ENCODE assay signal across 31 mouse cellular contexts in the genomic region with DNA sequence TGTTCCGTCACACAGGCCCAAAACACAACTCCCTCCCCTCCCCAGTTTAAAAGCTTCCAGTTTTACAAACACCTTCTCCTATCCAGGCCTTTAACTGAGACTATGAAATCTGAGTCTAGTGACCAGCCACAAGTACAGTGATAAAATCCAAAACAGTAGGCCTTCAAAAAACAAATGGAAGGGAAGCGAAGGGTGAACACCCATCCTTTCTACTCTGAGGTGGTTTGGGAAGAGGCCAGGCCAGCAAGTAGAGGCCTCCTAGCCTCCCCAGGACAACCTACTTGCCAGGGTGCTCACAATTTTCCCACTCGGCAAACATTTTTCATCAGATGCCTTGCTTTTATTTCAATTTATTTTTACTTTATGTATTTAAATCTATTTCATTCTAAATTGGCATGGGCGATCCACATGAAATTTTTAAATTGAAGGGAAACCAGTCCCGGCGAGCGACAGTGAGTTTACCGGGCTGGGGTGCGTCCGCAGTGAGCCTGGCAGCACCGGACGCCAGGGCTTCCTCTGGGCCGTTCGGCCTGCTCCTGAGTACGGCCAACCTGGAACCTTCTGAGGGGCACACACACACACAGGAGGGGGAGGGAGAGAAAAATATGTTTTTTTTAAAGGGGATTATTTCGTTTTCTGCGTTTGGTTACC. TPM values are rescaled to one million over a fixed set of nuclear protein-coding genes. Genes with fewer than 3 reads are reported as not detected.
DNase-seq lines count a peak whose midpoint lies in the region; ATAC-seq and TF ChIP-seq lines count a peak whose summit lies in the region.
"Had no signal": no experiment of that assay in that cellular context is flagged by ENCODE, and none has a peak within 500 bp of the region (broad histone marks: within the 10 kb centered on the region; RNA-seq: fewer than 3 reads in every experiment).

No protein-coding gene starts in this region.

- 8% methylated on average over 17 of the region's 17 CpGs for WGBS in hindbrain, embryonic 16.5 days
- WGBS in hindbrain, embryonic 11.5 days: 3% methylated on average over 17 of the region's 17 CpGs
- 23% methylated on average over 17 of the region's 17 CpGs for WGBS in kidney, embryonic 15.5 days
- WGBS in neural tube, embryonic 13.5 days: 10% methylated on average over 17 of the region's 17 CpGs

- no peak for ATAC-seq in hindbrain, embryonic 16.5 days
- ATAC-seq in hindbrain, embryonic 11.5 days (ENCODE audit: low FRiP score): no peak
- no peak for ATAC-seq in kidney, embryonic 15.5 days (replicated peaks; ENCODE audit: low FRiP score)
- ATAC-seq in neural tube, embryonic 13.5 days (ENCODE audit: low read depth): no peak
- ATAC-seq: forebrain, embryonic 13.5 days had no signal

- no peak overlapping the region for H3K9ac ChIP-seq in hindbrain, embryonic 16.5 days (ENCODE audit: low read depth, low read length)
- H3K9ac ChIP-seq in hindbrain, embryonic 11.5 days (ENCODE audit: low read depth, low read length): no peak overlapping the region
- peak overlapping the region; percentile 96 for H3K9ac ChIP-seq in kidney, embryonic 15.5 days
- H3K9ac ChIP-seq in neural tube, embryonic 13.5 days: peak overlapping the region; percentile 100
- H3K9ac ChIP-seq: embryonic facial prominence, embryonic 13.5 days; forebrain, embryonic 13.5 days; limb, embryonic 13.5 days; liver, embryonic 13.5 days; midbrain, embryonic 12.5 days had no signal

- H3K9me3 ChIP-seq in hindbrain, embryonic 16.5 days (ENCODE audit: control insufficient read depth, low read length): peaks cover 3% of the 10 kb centered on the region; the same call in 1 of the 2 replicates
- H3K9me3 ChIP-seq in hindbrain, embryonic 11.5 days (ENCODE audit: control insufficient read depth, low read length): no peaks in the 10 kb centered on the region
- H3K9me3 ChIP-seq in kidney, embryonic 15.5 days (replicated peaks): no peaks in the 10 kb centered on the region
- no peaks in the 10 kb centered on the region for H3K9me3 ChIP-seq in neural tube, embryonic 13.5 days
- H3K9me3 ChIP-seq: embryonic facial prominence, embryonic 13.5 days; forebrain, embryonic 13.5 days; limb, embryonic 13.5 days; liver, embryonic 13.5 days; midbrain, embryonic 12.5 days had no signal

- no peak for TF ChIP-seq CTCF in embryonic fibroblast, embryonic 13.5 days (IDR thresholded peaks at IDR 0.05; ENCODE audit: borderline replicate concordance, insufficient read depth, low read length)

- no peak for TF ChIP-seq POLR2A in embryonic fibroblast, embryonic 13.5 days (IDR thresholded peaks at IDR 0.05; ENCODE audit: low read depth, low read length)

- H3K4me3 ChIP-seq in hindbrain, embryonic 16.5 days (ENCODE audit: low read length): no peak overlapping the region; the same call in 1 of the 2 replicates
- no peak overlapping the region for H3K4me3 ChIP-seq in hindbrain, embryonic 11.5 days (ENCODE audit: low read depth, low read length)
- H3K4me3 ChIP-seq in kidney, embryonic 15.5 days (replicated peaks): peak overlapping the region; percentile 80
- H3K4me3 ChIP-seq in embryonic fibroblast, embryonic 13.5 days (ENCODE audit: insufficient read depth, low read length): no peak overlapping the region
- peak overlapping the region; percentile 99 for H3K4me3 ChIP-seq in neural tube, embryonic 13.5 days
- H3K4me3 ChIP-seq: embryonic facial prominence, embryonic 13.5 days; forebrain, embryonic 13.5 days; limb, embryonic 13.5 days; liver, embryonic 13.5 days; midbrain, embryonic 12.5 days had no signal

- H3K36me3 ChIP-seq in hindbrain, embryonic 16.5 days (ENCODE audit: control insufficient read depth, insufficient read depth, low read length): no peaks in the 10 kb centered on the region
- H3K36me3 ChIP-seq in hindbrain, embryonic 11.5 days (ENCODE audit: control insufficient read depth, insufficient read depth, low read length): no peaks in the 10 kb centered on the region
- no peaks in the 10 kb centered on the region for H3K36me3 ChIP-seq in kidney, embryonic 15.5 days
- no peaks in the 10 kb centered on the region for H3K36me3 ChIP-seq in neural tube, embryonic 13.5 days
- H3K36me3 ChIP-seq: embryonic facial prominence, embryonic 13.5 days; limb, embryonic 13.5 days; liver, embryonic 13.5 days; midbrain, embryonic 12.5 days had no signal

- H3K27ac ChIP-seq in hindbrain, embryonic 16.5 days (ENCODE audit: low read depth, low read length): 0 out of 2 replicates have a peak overlapping the region, but pooled peaks have one; percentile 6
- H3K27ac ChIP-seq in hindbrain, embryonic 11.5 days (ENCODE audit: low read depth, low read length): no peak overlapping the region
- H3K27ac ChIP-seq in kidney, embryonic 15.5 days: peak overlapping the region; percentile 100
- H3K27ac ChIP-seq in embryonic fibroblast, embryonic 13.5 days (ENCODE audit: insufficient read depth, low read length): peak overlapping the region; percentile 12; the same call in 1 of the 2 replicates
- H3K27ac ChIP-seq in neural tube, embryonic 13.5 days (replicated peaks): peak overlapping the region; percentile 100
- H3K27ac ChIP-seq: embryonic facial prominence, embryonic 13.5 days; forebrain, embryonic 13.5 days; limb, embryonic 13.5 days; liver, embryonic 13.5 days; midbrain, embryonic 12.5 days had no signal

- H3K27me3 ChIP-seq in hindbrain, embryonic 16.5 days (replicated peaks; ENCODE audit: control insufficient read depth, insufficient read depth, low read length): peaks cover 58% of the 10 kb centered on the region
- H3K27me3 ChIP-seq in hindbrain, embryonic 11.5 days (ENCODE audit: control insufficient read depth, insufficient read depth, low read length): peaks cover 96% of the 10 kb centered on the region
- H3K27me3 ChIP-seq in kidney, embryonic 15.5 days: no peaks in the 10 kb centered on the region
- H3K27me3 ChIP-seq in neural tube, embryonic 13.5 days: no peaks in the 10 kb centered on the region

- no peak for DNase-seq in hindbrain, embryonic 11.5 days (ENCODE audit: low spot score)
- DNase-seq in kidney, postnatal 4 days: no peak
- no peak for DNase-seq in urinary bladder, adult 18-20 months (ENCODE audit: low spot score in 2 of 2)
- no peak for DNase-seq in adrenal gland, adult 18-20 months (ENCODE audit: low spot score in 2 of 2)
- DNase-seq: adrenal gland, adult 8-10 months; cerebellum, adult 2 months; cerebellum, postnatal 25 days; embryo, embryonic 11 days; layer of hippocampus, adult 9-11 months; liver, embryonic 13.5 days; lung, adult 2 months; lung, postnatal 14 days had no signal

- H3K4me2 ChIP-seq in hindbrain, embryonic 16.5 days (ENCODE audit: low read length): peak overlapping the region; percentile 37; the same call in 1 of the 2 replicates
- H3K4me2 ChIP-seq in hindbrain, embryonic 11.5 days (replicated peaks; ENCODE audit: low read depth, low read length): no peak overlapping the region
- peak overlapping the region; percentile 90 for H3K4me2 ChIP-seq in kidney, embryonic 15.5 days
- H3K4me2 ChIP-seq in neural tube, embryonic 13.5 days: peak overlapping the region; percentile 96
- H3K4me2 ChIP-seq: embryonic facial prominence, embryonic 13.5 days; forebrain, embryonic 13.5 days; heart, embryonic 11.5 days; limb, embryonic 13.5 days; liver, embryonic 13.5 days; midbrain, embryonic 12.5 days had no signal

- no peaks in the 10 kb centered on the region for H3K4me1 ChIP-seq in hindbrain, embryonic 16.5 days (ENCODE audit: control insufficient read depth, insufficient read depth, low read depth, low read length)
- H3K4me1 ChIP-seq in hindbrain, embryonic 11.5 days (replicated peaks; ENCODE audit: control insufficient read depth, insufficient read depth, low read length): no peaks in the 10 kb centered on the region; the same call in 1 of the 2 replicates
- H3K4me1 ChIP-seq in kidney, embryonic 15.5 days: peaks cover 47% of the 10 kb centered on the region
- no peaks in the 10 kb centered on the region for H3K4me1 ChIP-seq in embryonic fibroblast, embryonic 13.5 days (ENCODE audit: control insufficient read depth, insufficient read depth, low read length)
- peaks cover 48% of the 10 kb centered on the region for H3K4me1 ChIP-seq in neural tube, embryonic 13.5 days (replicated peaks)

RNA-seq across cellular contexts. Expression of gene Hoxb6, which starts 1.4 kb away (rescaled TPM):
- 49.9 and 53.3 TPM in 2 replicates for polyA plus RNA-seq in hindbrain, embryonic 16.5 days (2015; fragmentation: Nextera tagmentation; extraction: Ambion mirVana)
- polyA plus RNA-seq in hindbrain, embryonic 11.5 days (2014; fragmentation: Nextera tagmentation; extraction: Ambion mirVana): 15.9 and 38.5 TPM in 2 replicates
- polyA plus RNA-seq in kidney, embryonic 15.5 days (2015; fragmentation: Nextera tagmentation; extraction: Ambion mirVana): 47.1 and 49.1 TPM in 2 replicates
- 9.6 and 14.1 TPM in 2 replicates for polyA plus RNA-seq in embryonic fibroblast, embryonic 13.5 days (2011; ENCODE audit: insufficient read length, low read depth, missing spikeins)
- 171 and 174 TPM in 2 replicates for polyA plus RNA-seq in neural tube, embryonic 13.5 days (2015; fragmentation: Nextera tagmentation; extraction: Ambion mirVana)
- total RNA-seq in adrenal gland, adult 18-20 months (2021): 10 to 100 TPM; 37.0 to 68.1 TPM
- total RNA-seq: granulocyte monocyte progenitor cell, adult 5-6 weeks; left cerebral cortex, adult 18-20 months; left cerebral cortex, postnatal 25 days; megakaryocyte, adult 5-6 weeks; MEL; monocyte, adult 5-6 weeks had no signal
- polyA plus RNA-seq: forebrain, embryonic 13.5 days; heart, postnatal 0 days; midbrain, embryonic 12.5 days had no signal

RNA-seq across cellular contexts. Expression of gene Hoxb7, which starts 4.4 kb away (rescaled TPM):
- polyA plus RNA-seq in hindbrain, embryonic 16.5 days (2015; fragmentation: Nextera tagmentation; extraction: Ambion mirVana): 29.3 and 33.1 TPM in 2 replicates
- polyA plus RNA-seq in hindbrain, embryonic 11.5 days (2014; fragmentation: Nextera tagmentation; extraction: Ambion mirVana): 4.0 and 11.2 TPM in 2 replicates
- 58.5 and 62.7 TPM in 2 replicates for polyA plus RNA-seq in kidney, embryonic 15.5 days (2015; fragmentation: Nextera tagmentation; extraction: Ambion mirVana)
- polyA plus RNA-seq in embryonic fibroblast, embryonic 13.5 days (2011; ENCODE audit: insufficient read length, low read depth, missing spikeins): 13.1 and 22.5 TPM in 2 replicates
- 124 and 125 TPM in 2 replicates for polyA plus RNA-seq in neural tube, embryonic 13.5 days (2015; fragmentation: Nextera tagmentation; extraction: Ambion mirVana)
- total RNA-seq in adrenal gland, adult 18-20 months (2021): 10 to 100 TPM; 33.5 to 59.0 TPM
- total RNA-seq: granulocyte monocyte progenitor cell, adult 5-6 weeks; hematopoietic stem cell, adult 5-6 weeks; left cerebral cortex, adult 18-20 months; left cerebral cortex, postnatal 25 days; megakaryocyte, adult 5-6 weeks; MEL; monocyte, adult 5-6 weeks had no signal
- polyA plus RNA-seq: cerebellum, adult 2 months; forebrain, embryonic 13.5 days; midbrain, embryonic 12.5 days; testis, adult 2 months had no signal

RNA-seq across cellular contexts. Expression of gene Hoxb8, which starts 9.1 kb away (rescaled TPM):
- polyA plus RNA-seq in hindbrain, embryonic 16.5 days (2015; fragmentation: Nextera tagmentation; extraction: Ambion mirVana): 15.1 and 15.9 TPM in 2 replicates
- polyA plus RNA-seq in hindbrain, embryonic 11.5 days (2014; fragmentation: Nextera tagmentation; extraction: Ambion mirVana): 3.1 and 7.0 TPM in 2 replicates
- 8.9 and 9.8 TPM in 2 replicates for polyA plus RNA-seq in kidney, embryonic 15.5 days (2015; fragmentation: Nextera tagmentation; extraction: Ambion mirVana)
- 11.7 and 20.1 TPM in 2 replicates for polyA plus RNA-seq in embryonic fibroblast, embryonic 13.5 days (2011; ENCODE audit: insufficient read length, low read depth, missing spikeins)
- polyA plus RNA-seq in neural tube, embryonic 13.5 days (2015; fragmentation: Nextera tagmentation; extraction: Ambion mirVana): 81.7 and 114 TPM in 2 replicates
- 100 to 1,000 TPM in 1 of 2 experiments, 10 to 100 TPM in 1; 54.8 to 119 TPM for total RNA-seq in adrenal gland, adult 18-20 months (2021)
- total RNA-seq: granulocyte monocyte progenitor cell, adult 5-6 weeks; hematopoietic stem cell, adult 5-6 weeks; left cerebral cortex, adult 18-20 months; left cerebral cortex, postnatal 25 days; megakaryocyte, adult 5-6 weeks; MEL; monocyte, adult 5-6 weeks had no signal
- polyA plus RNA-seq: forebrain, embryonic 13.5 days; heart, postnatal 0 days; liver, embryonic 13.5 days; midbrain, embryonic 12.5 days had no signal

RNA-seq across cellular contexts. Expression of gene Hoxb5, which starts 12.3 kb away (rescaled TPM):
- polyA plus RNA-seq in hindbrain, embryonic 16.5 days (2015; fragmentation: Nextera tagmentation; extraction: Ambion mirVana): 120 and 133 TPM in 2 replicates
- polyA plus RNA-seq in hindbrain, embryonic 11.5 days (2014; fragmentation: Nextera tagmentation; extraction: Ambion mirVana): 33.1 and 42.5 TPM in 2 replicates
- polyA plus RNA-seq in kidney, embryonic 15.5 days (2015; fragmentation: Nextera tagmentation; extraction: Ambion mirVana): 18.8 and 20.2 TPM in 2 replicates
- polyA plus RNA-seq in embryonic fibroblast, embryonic 13.5 days (2011; ENCODE audit: insufficient read length, low read depth, missing spikeins): 4.1 and 5.9 TPM in 2 replicates
- polyA plus RNA-seq in neural tube, embryonic 13.5 days (2015; fragmentation: Nextera tagmentation; extraction: Ambion mirVana): 67.1 and 88.3 TPM in 2 replicates
- 10 to 100 TPM; 11.6 to 27.3 TPM for total RNA-seq in adrenal gland, adult 18-20 months (2021)
- total RNA-seq: left cerebral cortex, adult 18-20 months; left cerebral cortex, postnatal 25 days; megakaryocyte, adult 5-6 weeks; MEL; monocyte, adult 5-6 weeks had no signal
- polyA plus RNA-seq: C2C12; forebrain, embryonic 13.5 days; midbrain, embryonic 12.5 days had no signal

RNA-seq across cellular contexts. Expression of gene Hoxb9, which starts 19.6 kb away (rescaled TPM):
- 1.4 and 5.2 TPM in 2 replicates for polyA plus RNA-seq in hindbrain, embryonic 16.5 days (2015; fragmentation: Nextera tagmentation; extraction: Ambion mirVana)
- 0.80 and 3.2 TPM in 2 replicates for polyA plus RNA-seq in hindbrain, embryonic 11.5 days (2014; fragmentation: Nextera tagmentation; extraction: Ambion mirVana)
- polyA plus RNA-seq in kidney, embryonic 15.5 days (2015; fragmentation: Nextera tagmentation; extraction: Ambion mirVana): 22.3 and 27.2 TPM in 2 replicates
- polyA plus RNA-seq in embryonic fibroblast, embryonic 13.5 days (2011; ENCODE audit: insufficient read length, low read depth, missing spikeins): 43.5 and 51.7 TPM in 2 replicates
- 72.9 and 74.7 TPM in 2 replicates for polyA plus RNA-seq in neural tube, embryonic 13.5 days (2015; fragmentation: Nextera tagmentation; extraction: Ambion mirVana)
- total RNA-seq in adrenal gland, adult 18-20 months (2021): 100 to 1,000 TPM; 294 to 445 TPM
- total RNA-seq: granulocyte monocyte progenitor cell, adult 5-6 weeks; left cerebral cortex, adult 18-20 months; left cerebral cortex, postnatal 25 days; megakaryocyte, adult 5-6 weeks; MEL; monocyte, adult 5-6 weeks had no signal
- polyA plus RNA-seq: C2C12; cerebellum, adult 2 months; forebrain, embryonic 13.5 days; heart, postnatal 0 days; lung, adult 2 months; midbrain, embryonic 12.5 days had no signal

Comparison
In these comparisons a context has a peak if more than half of its experiments do, and no peak if none do; other contexts are left out.
1. H3K4me3 ChIP-seq: peak in kidney, embryonic 15.5 days (single experiment) and neural tube, embryonic 13.5 days (single experiment); none in hindbrain, embryonic 16.5 days (single experiment), hindbrain, embryonic 11.5 days (single experiment) and embryonic fibroblast, embryonic 13.5 days (single experiment).
2. H3K9ac ChIP-seq: peak in kidney, embryonic 15.5 days (single experiment) and neural tube, embryonic 13.5 days (single experiment); none in hindbrain, embryonic 16.5 days (single experiment) and hindbrain, embryonic 11.5 days (single experiment).